Comparison of ENCODE assay signal across 20 mouse cellular contexts in the genomic region with DNA sequence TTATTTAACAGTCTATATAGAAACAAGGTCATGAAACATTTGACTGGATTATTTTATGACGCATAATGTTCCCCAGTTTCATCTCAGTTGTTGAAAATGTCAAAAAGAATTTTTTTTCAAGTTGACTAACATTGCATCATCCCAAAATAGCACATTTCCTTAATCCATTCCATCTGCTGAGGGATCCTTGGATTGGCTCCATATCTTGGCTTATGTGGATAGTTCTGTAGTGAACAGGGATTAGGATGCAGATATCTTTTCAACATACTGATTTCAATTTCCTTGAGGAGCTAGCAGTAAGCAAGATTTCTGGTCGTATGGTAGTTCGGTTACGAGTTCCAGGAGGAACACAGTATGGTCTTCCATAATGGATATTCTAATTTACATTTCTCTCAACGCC.
DNase-seq lines count a peak whose midpoint lies in the region; ATAC-seq lines count a peak whose summit lies in the region.
"Had no signal": no experiment of that assay in that cellular context is flagged by ENCODE, and none has a peak within 500 bp of the region (broad histone marks: within the 10 kb centered on the region; RNA-seq: fewer than 3 reads in every experiment).

No protein-coding gene starts in this region.

- H3K36me3 ChIP-seq in embryonic facial prominence, embryonic 14.5 days (ENCODE audit: control insufficient read depth, insufficient read depth, low read length): no peaks in the 10 kb centered on the region
- no peaks in the 10 kb centered on the region for H3K36me3 ChIP-seq in embryonic facial prominence, embryonic 10.5 days (replicated peaks)
- H3K36me3 ChIP-seq in limb, embryonic 10.5 days: no peaks in the 10 kb centered on the region
- H3K36me3 ChIP-seq in kidney, embryonic 16.5 days (ENCODE audit: insufficient read depth, low read length): no peaks in the 10 kb centered on the region
- H3K36me3 ChIP-seq: embryonic facial prominence, embryonic 15.5 days; heart, embryonic 12.5 days; hindbrain, embryonic 10.5 days had no signal

- no peaks in the 10 kb centered on the region for H3K27me3 ChIP-seq in embryonic facial prominence, embryonic 14.5 days (replicated peaks; ENCODE audit: control insufficient read depth, insufficient read depth, low read length)
- no peaks in the 10 kb centered on the region for H3K27me3 ChIP-seq in embryonic facial prominence, embryonic 10.5 days (replicated peaks; ENCODE audit: low read depth, poor library complexity, severe bottlenecking)
- H3K27me3 ChIP-seq in limb, embryonic 10.5 days (ENCODE audit: low read depth, poor library complexity, severe bottlenecking): no peaks in the 10 kb centered on the region
- no peaks in the 10 kb centered on the region for H3K27me3 ChIP-seq in kidney, embryonic 16.5 days (ENCODE audit: insufficient read depth, low read length)
- H3K27me3 ChIP-seq: embryonic facial prominence, embryonic 15.5 days; heart, embryonic 12.5 days had no signal

- DNase-seq in embryonic facial prominence, embryonic 14.5 days (ENCODE audit: low spot score): peak; percentile 59
- DNase-seq in embryonic facial prominence, embryonic 10.5 days (ENCODE audit: low spot score): no peak
- peak; percentile 61 for DNase-seq in 3T3-L1 (ENCODE audit: low read depth, low spot score)
- peak; percentile 13 for DNase-seq in brain, adult 2 months (ENCODE audit: low read depth, low spot score)
- DNase-seq in limb, embryonic 10.5 days (ENCODE audit: low spot score): no peak
- DNase-seq in right cerebral cortex, postnatal 25 days: no peak
- DNase-seq in gastrocnemius, adult 8-10 months (ENCODE audit: low spot score in 2 of 2): no peak
- DNase-seq: adrenal gland, adult 8-10 months; adrenal gland, postnatal 36 days; cerebellum, adult 18-20 months; cerebellum, adult 9-11 months; cerebellum, postnatal 36 days; gastrocnemius, postnatal 25 days had no signal

- no peak overlapping the region for H3K27ac ChIP-seq in embryonic facial prominence, embryonic 14.5 days (replicated peaks; ENCODE audit: low read depth, low read length)
- no peak overlapping the region for H3K27ac ChIP-seq in embryonic facial prominence, embryonic 10.5 days (replicated peaks)
- peak overlapping the region; percentile 43 for H3K27ac ChIP-seq in limb, embryonic 10.5 days
- no peak overlapping the region for H3K27ac ChIP-seq in kidney, embryonic 16.5 days (ENCODE audit: low read length)
- H3K27ac ChIP-seq: embryonic facial prominence, embryonic 15.5 days; hindbrain, embryonic 10.5 days; hindbrain, embryonic 14.5 days had no signal

- WGBS in embryonic facial prominence, embryonic 14.5 days: 66% methylated on average over 5 of the region's 5 CpGs
- 82% methylated on average over 5 of the region's 5 CpGs for WGBS in embryonic facial prominence, embryonic 10.5 days
- WGBS in limb, embryonic 10.5 days: 69% methylated on average over 5 of the region's 5 CpGs
- 80% methylated on average over 5 of the region's 5 CpGs for WGBS in kidney, embryonic 16.5 days

- H3K9ac ChIP-seq in embryonic facial prominence, embryonic 14.5 days (ENCODE audit: low read depth, low read length): no peak overlapping the region
- no peak overlapping the region for H3K9ac ChIP-seq in kidney, embryonic 16.5 days (replicated peaks; ENCODE audit: low read length)
- H3K9ac ChIP-seq: embryonic facial prominence, embryonic 15.5 days; heart, embryonic 12.5 days; hindbrain, embryonic 14.5 days had no signal

- no peak overlapping the region for H3K4me3 ChIP-seq in embryonic facial prominence, embryonic 14.5 days (ENCODE audit: low read depth, low read length)
- no peak overlapping the region for H3K4me3 ChIP-seq in embryonic facial prominence, embryonic 10.5 days
- H3K4me3 ChIP-seq in limb, embryonic 10.5 days: no peak overlapping the region
- no peak overlapping the region for H3K4me3 ChIP-seq in kidney, embryonic 16.5 days (ENCODE audit: low read length)
- H3K4me3 ChIP-seq: embryonic facial prominence, embryonic 15.5 days; heart, embryonic 12.5 days; hindbrain, embryonic 10.5 days had no signal

- H3K9me3 ChIP-seq in embryonic facial prominence, embryonic 14.5 days (ENCODE audit: control insufficient read depth, low read length): 0 out of 2 replicates have a peak, but pooled peaks cover 3% of the 10 kb centered on the region
- H3K9me3 ChIP-seq in embryonic facial prominence, embryonic 10.5 days: no peaks in the 10 kb centered on the region
- H3K9me3 ChIP-seq in limb, embryonic 10.5 days (replicated peaks): no peaks in the 10 kb centered on the region
- no peaks in the 10 kb centered on the region for H3K9me3 ChIP-seq in kidney, embryonic 16.5 days (ENCODE audit: low read length)
- H3K9me3 ChIP-seq: embryonic facial prominence, embryonic 15.5 days; heart, embryonic 12.5 days; hindbrain, embryonic 10.5 days had no signal

- no peaks in the 10 kb centered on the region for H3K4me1 ChIP-seq in embryonic facial prominence, embryonic 14.5 days (ENCODE audit: control insufficient read depth, insufficient read depth, low read length)
- H3K4me1 ChIP-seq in embryonic facial prominence, embryonic 10.5 days: peaks cover 29% of the 10 kb centered on the region
- peaks cover 40% of the 10 kb centered on the region for H3K4me1 ChIP-seq in limb, embryonic 10.5 days
- peaks cover 16% of the 10 kb centered on the region for H3K4me1 ChIP-seq in kidney, embryonic 16.5 days (ENCODE audit: insufficient read depth, low read length)
- H3K4me1 ChIP-seq: heart, embryonic 12.5 days had no signal

- ATAC-seq in embryonic facial prominence, embryonic 14.5 days (ENCODE audit: low read depth): no peak
- no peak for ATAC-seq in kidney, embryonic 16.5 days (ENCODE audit: low FRiP score, low TSS enrichment)
- ATAC-seq: forebrain, embryonic 14.5 days; intestine, embryonic 16.5 days had no signal

- no peak overlapping the region for H3K4me2 ChIP-seq in embryonic facial prominence, embryonic 14.5 days (ENCODE audit: low read depth, low read length)
- H3K4me2 ChIP-seq in kidney, embryonic 16.5 days (replicated peaks; ENCODE audit: low read depth, low read length): no peak overlapping the region
- H3K4me2 ChIP-seq: embryonic facial prominence, embryonic 15.5 days; heart, embryonic 12.5 days; hindbrain, embryonic 14.5 days had no signal

Comparison
In these comparisons a context has a peak if more than half of its experiments do, and no peak if none do; other contexts are left out.
1. DNase-seq: peak in embryonic facial prominence, embryonic 14.5 days (single experiment), 3T3-L1 (single experiment) and brain, adult 2 months (single experiment); none in embryonic facial prominence, embryonic 10.5 days (single experiment), limb, embryonic 10.5 days (single experiment), right cerebral cortex, postnatal 25 days (single experiment) and gastrocnemius, adult 8-10 months (0 of 2).